ENCODE assay signal across 9 mouse cellular contexts in genomic region chr11:35121611-35121959, GRCm38 (mm10). TPM values are rescaled to one million over a fixed set of nuclear protein-coding genes. Genes with fewer than 3 reads are reported as not detected.
A peak's percentile ranks its signal among the peaks of the same experiment; 100 is the strongest.
DNase-seq lines count a peak whose midpoint lies in the region; ATAC-seq and TF ChIP-seq lines count a peak whose summit lies in the region.
"Had no signal": no experiment of that assay in that cellular context is flagged by ENCODE, and none has a peak within 500 bp of the region (broad histone marks: within the 10 kb centered on the region; RNA-seq: fewer than 3 reads in every experiment).

No protein-coding gene starts in this region.

- ATAC-seq in forebrain, embryonic 12.5 days (ENCODE audit: low FRiP score) = no peak; the same call in none of the 2 replicates
- ATAC-seq in limb, embryonic 12.5 days (ENCODE audit: insufficient number of reproducible peaks, insufficient read depth, low FRiP score, low TSS enrichment, low read depth) = no peak
- ATAC-seq in stomach, embryonic 14.5 days (ENCODE audit: insufficient number of reproducible peaks, insufficient read depth, low FRiP score, low read depth) = peak; percentile 16; the same call in 1 of the 2 replicates

- peak overlapping the region; percentile 71 for H3K4me3 ChIP-seq in layer of hippocampus, adult 2 months
- peak overlapping the region; percentile 63 for H3K4me3 ChIP-seq in forebrain, embryonic 12.5 days (replicated peaks)
- peak overlapping the region; percentile 91 for H3K4me3 ChIP-seq in limb, embryonic 12.5 days (replicated peaks)
- H3K4me3 ChIP-seq in stomach, embryonic 14.5 days (ENCODE audit: low read depth, low read length) = peak overlapping the region; percentile 58

- peak overlapping the region; percentile 95 for H3K27ac ChIP-seq in layer of hippocampus, adult 2 months
- H3K27ac ChIP-seq in forebrain, embryonic 12.5 days = no peak overlapping the region
- peak overlapping the region; percentile 92 for H3K27ac ChIP-seq in limb, embryonic 12.5 days
- peak overlapping the region; percentile 66; the same call in 1 of the 2 replicates for H3K27ac ChIP-seq in stomach, embryonic 14.5 days (ENCODE audit: low read length)

- H3K9me3 ChIP-seq in forebrain, embryonic 12.5 days = no peaks in the 10 kb centered on the region
- no peaks in the 10 kb centered on the region for H3K9me3 ChIP-seq in limb, embryonic 12.5 days
- H3K9me3 ChIP-seq in stomach, embryonic 14.5 days (ENCODE audit: control insufficient read depth, low read depth, low read length) = no peaks in the 10 kb centered on the region; the same call in 1 of the 2 replicates

- peaks cover 23% of the 10 kb centered on the region for H3K4me1 ChIP-seq in forebrain, embryonic 12.5 days
- peaks cover 66% of the 10 kb centered on the region for H3K4me1 ChIP-seq in limb, embryonic 12.5 days (replicated peaks)
- H3K4me1 ChIP-seq in stomach, embryonic 14.5 days (ENCODE audit: control insufficient read depth, insufficient read depth, low read length) = peaks cover 34% of the 10 kb centered on the region

- H3K4me2 ChIP-seq in forebrain, embryonic 12.5 days = peak overlapping the region; percentile 99
- H3K4me2 ChIP-seq in limb, embryonic 12.5 days = peak overlapping the region; percentile 87
- peak overlapping the region; percentile 73 for H3K4me2 ChIP-seq in stomach, embryonic 14.5 days (replicated peaks; ENCODE audit: low read depth, low read length)

- TF ChIP-seq CTCF in layer of hippocampus, adult 2 months (conservative IDR thresholded peaks at IDR 0.05) = no peak

- peak overlapping the region; percentile 67 for H3K9ac ChIP-seq in forebrain, embryonic 12.5 days
- H3K9ac ChIP-seq in limb, embryonic 12.5 days (replicated peaks) = peak overlapping the region; percentile 90
- peak overlapping the region; percentile 55; the same call in 1 of the 2 replicates for H3K9ac ChIP-seq in stomach, embryonic 14.5 days (replicated peaks; ENCODE audit: low read depth, low read length)

- H3K36me3 ChIP-seq in forebrain, embryonic 12.5 days (replicated peaks) = no peaks in the 10 kb centered on the region
- H3K36me3 ChIP-seq in limb, embryonic 12.5 days = no peaks in the 10 kb centered on the region
- H3K36me3 ChIP-seq in stomach, embryonic 14.5 days (ENCODE audit: control insufficient read depth, insufficient read depth, low read length) = no peaks in the 10 kb centered on the region

- no peak for DNase-seq in layer of hippocampus, adult 2 months (ENCODE audit: low spot score in 2 of 2)
- no peak for DNase-seq in layer of hippocampus, adult 9-11 months
- peak; percentile 39 for DNase-seq in cerebellum, adult 9-10 months
- no peak for DNase-seq in c-Kit-positive CD71-positive TER-119-positive erythroid progenitor cells, embryonic 14.5 days (ENCODE audit: low spot score)
- DNase-seq in MN1 (ENCODE audit: low spot score) = no peak

- H3K27me3 ChIP-seq in forebrain, embryonic 12.5 days = peaks cover 84% of the 10 kb centered on the region
- H3K27me3 ChIP-seq in limb, embryonic 12.5 days = peaks cover 5% of the 10 kb centered on the region; the same call in 1 of the 2 replicates
- no peaks in the 10 kb centered on the region for H3K27me3 ChIP-seq in stomach, embryonic 14.5 days (ENCODE audit: control insufficient read depth, insufficient read depth, low read length)

- under 1% methylated on average over 27 of the region's 27 CpGs for WGBS in forebrain, embryonic 12.5 days
- WGBS in limb, embryonic 12.5 days = under 1% methylated on average over 27 of the region's 27 CpGs
- under 1% methylated on average over 26 of the region's 27 CpGs for WGBS in stomach, embryonic 14.5 days

RNA-seq across cellular contexts. Expression of gene Slit3, which starts 0.6 kb away (rescaled TPM):
- total RNA-seq in layer of hippocampus, adult 2 months (2021) = 100 to 1,000 TPM in 1 of 2 experiments, 10 to 100 TPM in 1; 98.9 to 106 TPM
- polyA plus RNA-seq in forebrain, embryonic 12.5 days (2016; fragmentation: Nextera tagmentation; extraction: Ambion mirVana) = 3.5 and 6.3 TPM in 2 replicates
- 29.7 and 32.1 TPM in 2 replicates for polyA plus RNA-seq in limb, embryonic 12.5 days (2016; fragmentation: Nextera tagmentation; extraction: Ambion mirVana)
- 18.3 and 22.0 TPM in 2 replicates for polyA plus RNA-seq in stomach, embryonic 14.5 days (2014; fragmentation: Nextera tagmentation; extraction: Ambion mirVana)
- total RNA-seq: hematopoietic stem cell, adult 5-6 weeks had no signal
